Mouse (Mus musculus) telencephalon, adult 2 months (tissue): ENCODE data around the gene Rasgrp1.

Experiments
- DNase-seq: peaks from one replicate; pipeline ENCODE4 v3.0.0-alpha.2; 2011; ENCODE audit warnings: low read depth, low spot score

Rasgrp1 gene

GRCm38 (mm10) chr2:117342547-117343239 is at the start of gene Rasgrp1:
TSS of gene Rasgrp1 (minus strand) at chr2:117343001.
- no peak for DNase-seq

GRCm38 (mm10) chr2:117389925-117390892 is 47.4 kb upstream of the Rasgrp1 start:
- DNase-seq, result no peak

- no peak for DNase-seq
Observed at GRCm38 (mm10) chr2:117389460-117389859, 46.7 kb upstream of the Rasgrp1 start.

GRCm38 (mm10) chr2:117388121-117388520 is 45.3 kb upstream of the Rasgrp1 start:
- DNase-seq, result no peak

- peak; percentile 92 for DNase-seq
Observed at GRCm38 (mm10) chr2:117386981-117387705, 44.3 kb upstream of the Rasgrp1 start.

GRCm38 (mm10) chr2:117386036-117386590 is 43.3 kb upstream of the Rasgrp1 start:
- peak; percentile 90 for DNase-seq

GRCm38 (mm10) chr2:117381314-117381713 is 38.5 kb upstream of the Rasgrp1 start:
- peak; percentile 85 for DNase-seq

GRCm38 (mm10) chr2:117374293-117374830 is 31.6 kb upstream of the Rasgrp1 start:
- DNase-seq, result no peak

- peak; percentile 60 for DNase-seq
Observed at GRCm38 (mm10) chr2:117371706-117372105, 28.9 kb upstream of the Rasgrp1 start.

- DNase-seq, result no peak
Observed at GRCm38 (mm10) chr2:117366478-117366877, 23.7 kb upstream of the Rasgrp1 start.

- DNase-seq, result no peak
Observed at GRCm38 (mm10) chr2:117364056-117364455, 21.3 kb upstream of the Rasgrp1 start.

GRCm38 (mm10) chr2:117357939-117358338 is 15.1 kb upstream of the Rasgrp1 start:
- no peak for DNase-seq

GRCm38 (mm10) chr2:117352305-117353123 is 9.7 kb upstream of the Rasgrp1 start:
- no peak for DNase-seq

- DNase-seq, result no peak
Observed at GRCm38 (mm10) chr2:117350138-117350537, 7.3 kb upstream of the Rasgrp1 start.

GRCm38 (mm10) chr2:117343240-117343624 is 431 bp upstream of the Rasgrp1 start:
- no peak for DNase-seq

- DNase-seq, result no peak
Observed at GRCm38 (mm10) chr2:117342090-117342546, 683 bp downstream of the Rasgrp1 start.

- peak; percentile 63 for DNase-seq
Observed at GRCm38 (mm10) chr2:117338501-117338900, 4.3 kb downstream of the Rasgrp1 start.

GRCm38 (mm10) chr2:117337902-117338301 is 4.9 kb downstream of the Rasgrp1 start:
- DNase-seq, result peak; percentile 79

GRCm38 (mm10) chr2:117336946-117337665 is 5.7 kb downstream of the Rasgrp1 start:
- DNase-seq, result no peak
